Mouse (Mus musculus): ENCODE measurements around the gene Gm20807. TPM values are rescaled to one million over a fixed set of nuclear protein-coding genes. Genes with fewer than 3 reads are reported as not detected.
"Not testable (repeated sequence)": the region's sequence is repeated elsewhere in the genome, so short reads cannot be mapped to it uniquely, and the experiment has no call there.

Gm20807 gene
- total RNA-seq (2015; ENCODE audit: low replicate concordance), result not detected in 2 replicates
- not detected in 2 replicates for total RNA-seq (2017; ENCODE audit: low replicate concordance)

- not testable (repeated sequence) for ATAC-seq (replicated peaks; ENCODE audit: low FRiP score, poor library complexity, severe bottlenecking)
Measured at GRCm38 (mm10) chrY:13042591-13042990, at the start of gene Gm20807. TSS of gene Gm20807 (plus strand) at chrY:13042891.

Other genes starting within 250 kb of the Gm20807 start
- gene Gm21891, start 90.6 kb downstream of the Gm20807 start, total RNA-seq (2015; ENCODE audit: low replicate concordance), result not detected in 2 replicates
- gene Gm21891, start 90.6 kb downstream of the Gm20807 start, total RNA-seq (2017; ENCODE audit: low replicate concordance), result not detected in 2 replicates
- not detected in 2 replicates for gene Gm21425, start 119.1 kb downstream of the Gm20807 start, total RNA-seq (2015; ENCODE audit: low replicate concordance)
- not detected in 2 replicates for gene Gm21425, start 119.1 kb downstream of the Gm20807 start, total RNA-seq (2017; ENCODE audit: low replicate concordance)
- gene Gm21828, start 181.0 kb downstream of the Gm20807 start, total RNA-seq (2015; ENCODE audit: low replicate concordance), result not detected in 2 replicates
- not detected in 2 replicates for gene Gm21828, start 181.0 kb downstream of the Gm20807 start, total RNA-seq (2017; ENCODE audit: low replicate concordance)
- not detected in 2 replicates for gene Gm21440, start 209.5 kb downstream of the Gm20807 start, total RNA-seq (2015; ENCODE audit: low replicate concordance)
- gene Gm21440, start 209.5 kb downstream of the Gm20807 start, total RNA-seq (2017; ENCODE audit: low replicate concordance), result not detected in 2 replicates
- gene Gm21454, start 209.6 kb downstream of the Gm20807 start, total RNA-seq (2015; ENCODE audit: low replicate concordance), result not detected in 2 replicates
- not detected in 2 replicates for gene Gm21454, start 209.6 kb downstream of the Gm20807 start, total RNA-seq (2017; ENCODE audit: low replicate concordance)